ENCODE assay signal across 38 mouse cellular contexts in genomic region chr1:130698601-130699000, GRCm38 (mm10). TPM values are rescaled to one million over a fixed set of nuclear protein-coding genes. Genes with fewer than 3 reads are reported as not detected.
"Had no signal": no experiment of that assay in that cellular context is flagged by ENCODE, and none has a peak within 500 bp of the region (broad histone marks: within the 10 kb centered on the region; RNA-seq: fewer than 3 reads in every experiment).

No protein-coding gene starts in this region.

- H3K4me3 ChIP-seq: embryonic facial prominence, embryonic 10.5 days; embryonic facial prominence, embryonic 12.5 days; embryonic facial prominence, embryonic 13.5 days; embryonic facial prominence, embryonic 15.5 days; erythroblast, embryonic 14.5 days; forebrain, embryonic 10.5 days; forebrain, embryonic 12.5 days; forebrain, embryonic 13.5 days; forebrain, embryonic 15.5 days; gastrocnemius, adult 2 months; heart, adult 2 months had no signal

- H3K4me1 ChIP-seq: embryonic facial prominence, embryonic 10.5 days; embryonic facial prominence, embryonic 12.5 days; embryonic facial prominence, embryonic 13.5 days; embryonic facial prominence, embryonic 15.5 days; forebrain, embryonic 10.5 days; forebrain, embryonic 12.5 days; forebrain, embryonic 13.5 days; forebrain, embryonic 15.5 days had no signal

- DNase-seq: cerebellum, adult 2 months; cerebellum, adult 8-10 months; cerebellum, adult 9-10 months; cerebellum, adult 9-11 months; cerebellum, postnatal 10 days; cerebellum, postnatal 14 days; cerebellum, postnatal 25 days; cerebellum, postnatal 36 days; embryo, embryonic 11 days; forebrain, postnatal 0 days; gastrocnemius, adult 2 months; gastrocnemius, postnatal 10 days; gastrocnemius, postnatal 14 days; gastrocnemius, postnatal 25 days; gastrocnemius, postnatal 36 days; heart, adult 18-20 months; heart, adult 2 months had no signal

- H3K9me3 ChIP-seq: embryonic facial prominence, embryonic 10.5 days; embryonic facial prominence, embryonic 12.5 days; embryonic facial prominence, embryonic 13.5 days; embryonic facial prominence, embryonic 15.5 days; forebrain, embryonic 10.5 days; forebrain, embryonic 12.5 days; forebrain, embryonic 13.5 days; forebrain, embryonic 15.5 days had no signal

- H3K27ac ChIP-seq: embryonic facial prominence, embryonic 10.5 days; embryonic facial prominence, embryonic 12.5 days; embryonic facial prominence, embryonic 13.5 days; embryonic facial prominence, embryonic 15.5 days; forebrain, embryonic 10.5 days; forebrain, embryonic 12.5 days; forebrain, embryonic 13.5 days; forebrain, embryonic 15.5 days; gastrocnemius, adult 2 months had no signal

- H3K27me3 ChIP-seq: embryonic facial prominence, embryonic 12.5 days; embryonic facial prominence, embryonic 13.5 days; embryonic facial prominence, embryonic 15.5 days; forebrain, embryonic 12.5 days; forebrain, embryonic 13.5 days; forebrain, embryonic 15.5 days had no signal

RNA-seq across cellular contexts. Expression of gene Gm29427, which starts 17.0 kb away (rescaled TPM):
- total RNA-seq: common myeloid progenitor, adult 5-6 weeks; gastrocnemius, adult 18-20 months; gastrocnemius, adult 8-10 months; gastrocnemius, postnatal 10 days; gastrocnemius, postnatal 25 days; gastrocnemius, postnatal 36 days; gastrocnemius, postnatal 4 days; granulocyte monocyte progenitor cell, adult 5-6 weeks; heart, adult 8-10 months had no signal
- polyA plus RNA-seq: cerebellum, adult 2 months; embryonic facial prominence, embryonic 10.5 days; embryonic facial prominence, embryonic 11.5 days; embryonic facial prominence, embryonic 12.5 days; embryonic facial prominence, embryonic 13.5 days; embryonic facial prominence, embryonic 14.5 days; embryonic facial prominence, embryonic 15.5 days; erythroblast, embryonic 14.5 days; forebrain, embryonic 10.5 days; forebrain, embryonic 11.5 days; forebrain, embryonic 12.5 days; forebrain, embryonic 13.5 days; forebrain, embryonic 14.5 days; forebrain, embryonic 15.5 days; forebrain, postnatal 0 days had no signal

RNA-seq across cellular contexts. Expression of gene C4bp, which starts 37.2 kb away (rescaled TPM):
- total RNA-seq: common myeloid progenitor, adult 5-6 weeks; forebrain, postnatal 0 days; gastrocnemius, adult 2 months; gastrocnemius, adult 8-10 months; gastrocnemius, postnatal 14 days; gastrocnemius, postnatal 25 days; gastrocnemius, postnatal 36 days; granulocyte monocyte progenitor cell, adult 5-6 weeks; heart, adult 18-20 months; heart, adult 2 months; heart, adult 8-10 months had no signal
- polyA plus RNA-seq: cerebellum, adult 2 months; cortical plate, adult 2 months; embryonic facial prominence, embryonic 10.5 days; embryonic facial prominence, embryonic 11.5 days; embryonic facial prominence, embryonic 12.5 days; embryonic facial prominence, embryonic 13.5 days; embryonic facial prominence, embryonic 14.5 days; embryonic facial prominence, embryonic 15.5 days; erythroblast, embryonic 14.5 days; forebrain, embryonic 10.5 days; forebrain, embryonic 11.5 days; forebrain, embryonic 12.5 days; forebrain, embryonic 13.5 days; forebrain, embryonic 14.5 days; forebrain, embryonic 15.5 days; forebrain, embryonic 16.5 days; forebrain, postnatal 0 days; heart, adult 2 months had no signal
